Mouse (Mus musculus): ENCODE results near the gene Nrd1. TPM values are rescaled to one million over a fixed set of nuclear protein-coding genes. Genes with fewer than 3 reads are reported as not detected.

The Nrd1 gene
- total and polyA plus RNA-seq, 3 experiments: 24.2 to 883 (median 72.7) TPM

- no peak overlapping the region for H3K4me3 ChIP-seq (ENCODE audit: control insufficient read depth in 1 of 2, insufficient read depth in 1 of 2, low read depth in 2 of 2, low read length in 2 of 2)
- H3K27me3 ChIP-seq (ENCODE audit: control insufficient read depth in 1 of 2, insufficient read depth in 2 of 2, low read length in 2 of 2): no peaks in the 10 kb centered on the region
- no peak overlapping the region for H3K9ac ChIP-seq (ENCODE audit: control insufficient read depth, low read depth, low read length, poor library complexity, severe bottlenecking)
- no peak for TF ChIP-seq JUND (IDR thresholded peaks at IDR 0.05; ENCODE audit: low read depth, low read length)
- TF ChIP-seq MEF2A (IDR thresholded peaks at IDR 0.05; ENCODE audit: extremely low read depth, insufficient replicate concordance, low read depth, low read length, poor library complexity, severe bottlenecking): no peak
- TF ChIP-seq MXI1 (IDR thresholded peaks at IDR 0.05; ENCODE audit: low read depth, low read length): no peak
- TF ChIP-seq POLR2AphosphoS5 (IDR thresholded peaks at IDR 0.05; ENCODE audit: borderline replicate concordance, low read depth, low read length): no peak
- TF ChIP-seq UBTF (IDR thresholded peaks at IDR 0.05; ENCODE audit: borderline replicate concordance, insufficient read depth, low read depth, low read length): no peak
- no peak for TF ChIP-seq CHD2 (IDR thresholded peaks at IDR 0.05; ENCODE audit: low read length)
- TF ChIP-seq KAT2A (conservative IDR thresholded peaks at IDR 0.05; ENCODE audit: low read depth, low read length): no peak
- H3K27ac ChIP-seq (ENCODE audit: control insufficient read depth, low read depth, low read length): no peak overlapping the region
- no peaks in the 10 kb centered on the region for H3K9me3 ChIP-seq (replicated peaks; ENCODE audit: insufficient read depth, low read length)
- H3K36me3 ChIP-seq (ENCODE audit: control insufficient read depth in 1 of 2, insufficient read depth in 2 of 2, low read length in 2 of 2): peaks cover 0 to 16% of the 10 kb centered on the region in 2 experiments; a peak in 2 of 4 replicates
- no peaks in the 10 kb centered on the region for H3K4me1 ChIP-seq (ENCODE audit: control insufficient read depth in 1 of 2, insufficient read depth in 2 of 2, low read length in 2 of 2)
- no peaks in the 10 kb centered on the region for H3K79me2 ChIP-seq (ENCODE audit: control insufficient read depth, insufficient read depth, low read length, poor library complexity)
- DNase-seq (ENCODE audit: low read depth, low spot score): no peak
Observed at GRCm38 (mm10) chr4:109057640-109058039, 57.2 kb downstream of the Nrd1 start.

GRCm38 (mm10) chr4:109059255-109059821, 58.9 kb downstream of the Nrd1 start:
- no peaks in the 10 kb centered on the region for H3K9me3 ChIP-seq (replicated peaks; ENCODE audit: insufficient read depth, low read length)
- H3K36me3 ChIP-seq (ENCODE audit: control insufficient read depth in 1 of 2, insufficient read depth in 2 of 2, low read length in 2 of 2): peaks cover 0 to 8% of the 10 kb centered on the region in 2 experiments; a peak in 2 of 4 replicates
- DNase-seq (ENCODE audit: low read depth, low spot score): no peak
- H3K79me2 ChIP-seq (ENCODE audit: control insufficient read depth, insufficient read depth, low read length, poor library complexity): no peaks in the 10 kb centered on the region
- TF ChIP-seq UBTF (IDR thresholded peaks at IDR 0.05; ENCODE audit: borderline replicate concordance, insufficient read depth, low read depth, low read length): no peak
- no peak for TF ChIP-seq JUND (IDR thresholded peaks at IDR 0.05; ENCODE audit: low read depth, low read length)
- H3K9ac ChIP-seq (ENCODE audit: control insufficient read depth, low read depth, low read length, poor library complexity, severe bottlenecking): no peak overlapping the region
- no peaks in the 10 kb centered on the region for H3K4me1 ChIP-seq (ENCODE audit: control insufficient read depth in 1 of 2, insufficient read depth in 2 of 2, low read length in 2 of 2)
- H3K27ac ChIP-seq (ENCODE audit: control insufficient read depth, low read depth, low read length): no peak overlapping the region
- H3K4me3 ChIP-seq (ENCODE audit: control insufficient read depth in 1 of 2, insufficient read depth in 1 of 2, low read depth in 2 of 2, low read length in 2 of 2): no peak overlapping the region
- no peaks in the 10 kb centered on the region for H3K27me3 ChIP-seq (ENCODE audit: control insufficient read depth in 1 of 2, insufficient read depth in 2 of 2, low read length in 2 of 2)

- DNase-seq (ENCODE audit: low read depth, low spot score): no peak
- no peak for TF ChIP-seq NELFE (IDR thresholded peaks at IDR 0.05; ENCODE audit: low read depth, low read length)
- TF ChIP-seq E2F4 (IDR thresholded peaks at IDR 0.05; ENCODE audit: borderline replicate concordance, low read depth, low read length): no peak
- TF ChIP-seq ZKSCAN1 (IDR thresholded peaks at IDR 0.05; ENCODE audit: low read depth, low read length): no peak
- TF ChIP-seq ZMIZ1 (IDR thresholded peaks at IDR 0.05; ENCODE audit: low read depth, low read length): no peak
- Histone ChIP-seq H3K4me1 (ENCODE audit: control insufficient read depth in 1 of 2, insufficient read depth in 2 of 2, low read length in 2 of 2) (no peaks in the 10 kb centered on the region), H3K79me2 (ENCODE audit: control insufficient read depth, insufficient read depth, low read length, poor library complexity) (no peaks in the 10 kb centered on the region), H3K9ac (ENCODE audit: control insufficient read depth, low read depth, low read length, poor library complexity, severe bottlenecking) (no peak overlapping the region), H3K36me3 (ENCODE audit: control insufficient read depth in 1 of 2, insufficient read depth in 2 of 2, low read length in 2 of 2) (peaks cover 0 to 4% of the 10 kb centered on the region in 2 experiments; a peak in 2 of 4 replicates), H3K9me3 (replicated peaks; ENCODE audit: insufficient read depth, low read length) (no peaks in the 10 kb centered on the region), H3K27me3 (ENCODE audit: control insufficient read depth in 1 of 2, insufficient read depth in 2 of 2, low read length in 2 of 2) (no peaks in the 10 kb centered on the region), H3K4me3 (ENCODE audit: control insufficient read depth in 1 of 2, insufficient read depth in 1 of 2, low read depth in 2 of 2, low read length in 2 of 2) (no peak overlapping the region), H3K27ac (ENCODE audit: control insufficient read depth, low read depth, low read length) (no peak overlapping the region)
Observed at GRCm38 (mm10) chr4:109064941-109065340, 64.5 kb downstream of the Nrd1 start.

All from MEL (cell line).